ENCODE assay signal across 22 mouse cellular contexts in genomic region chr6:42299362-42299761, GRCm38 (mm10). TPM values are rescaled to one million over a fixed set of nuclear protein-coding genes. Genes with fewer than 3 reads are reported as not detected.
A peak's percentile ranks its signal among the peaks of the same experiment; 100 is the strongest.
DNase-seq lines count a peak whose midpoint lies in the region; ATAC-seq and TF ChIP-seq lines count a peak whose summit lies in the region.
"Had no signal": no experiment of that assay in that cellular context is flagged by ENCODE, and none has a peak within 500 bp of the region (broad histone marks: within the 10 kb centered on the region; RNA-seq: fewer than 3 reads in every experiment).

No protein-coding gene starts in this region.

- H3K79me3 ChIP-seq in C2C12 (ENCODE audit: low read depth), result no peaks in the 10 kb centered on the region

- peak overlapping the region; percentile 68 for H3K4me2 ChIP-seq in myocyte (ENCODE audit: low read depth)
- H3K4me2 ChIP-seq: hindbrain, embryonic 14.5 days; kidney, embryonic 15.5 days; limb, embryonic 13.5 days; liver, embryonic 15.5 days; midbrain, embryonic 11.5 days had no signal

- H3K9me3 ChIP-seq in limb, embryonic 10.5 days (replicated peaks), result no peaks in the 10 kb centered on the region
- H3K9me3 ChIP-seq: kidney, embryonic 15.5 days; limb, embryonic 13.5 days; liver, embryonic 15.5 days had no signal

- H3K79me2 ChIP-seq in C2C12 (ENCODE audit: control insufficient read depth, insufficient read depth) (no peaks in the 10 kb centered on the region), myocyte (ENCODE audit: control insufficient read depth, insufficient read depth) (no peaks in the 10 kb centered on the region)

- no peak overlapping the region for H3K4me3 ChIP-seq in C2C12 (ENCODE audit: insufficient read depth, poor library complexity, severe bottlenecking)
- no peak overlapping the region for H3K4me3 ChIP-seq in myocyte
- H3K4me3 ChIP-seq in limb, embryonic 10.5 days, result no peak overlapping the region
- H3K4me3 ChIP-seq in gastrocnemius, adult 2 months, result no peak overlapping the region
- H3K4me3 ChIP-seq: kidney, embryonic 15.5 days; limb, embryonic 13.5 days; liver, embryonic 15.5 days had no signal

- H3K36me3 ChIP-seq in C2C12 (ENCODE audit: control insufficient read depth, insufficient read depth) (no peaks in the 10 kb centered on the region), myocyte (ENCODE audit: control insufficient read depth, insufficient read depth) (no peaks in the 10 kb centered on the region)
- H3K36me3 ChIP-seq in limb, embryonic 10.5 days, result peaks cover 28% of the 10 kb centered on the region
- H3K36me3 ChIP-seq: limb, embryonic 13.5 days; liver, embryonic 15.5 days had no signal

- DNase-seq in Patski (ENCODE audit: low read depth, low spot score), result no peak
- no peak for DNase-seq in layer of hippocampus, adult 9-10 months (ENCODE audit: low spot score)
- DNase-seq in limb, embryonic 10.5 days (ENCODE audit: low spot score), result no peak
- no peak for DNase-seq in gastrocnemius, adult 2 months
- DNase-seq: cerebellum, adult 11 months; gastrocnemius, postnatal 14 days; heart, postnatal 10 days; lung, postnatal 10 days; thymus, adult 2 months had no signal

- no peaks in the 10 kb centered on the region for H3K4me1 ChIP-seq in limb, embryonic 10.5 days
- H3K4me1 ChIP-seq: kidney, embryonic 15.5 days; limb, embryonic 13.5 days; liver, embryonic 15.5 days had no signal

- H3K27me3 ChIP-seq in C2C12 (ENCODE audit: control insufficient read depth, insufficient read depth, insufficient read length), result no peaks in the 10 kb centered on the region
- H3K27me3 ChIP-seq in Patski, result no peaks in the 10 kb centered on the region
- H3K27me3 ChIP-seq in myocyte (ENCODE audit: control insufficient read depth, insufficient read depth, insufficient read length), result no peaks in the 10 kb centered on the region
- H3K27me3 ChIP-seq in limb, embryonic 10.5 days (ENCODE audit: low read depth, poor library complexity, severe bottlenecking), result no peaks in the 10 kb centered on the region
- H3K27me3 ChIP-seq: CH12.LX; kidney, embryonic 15.5 days; limb, embryonic 13.5 days; liver, embryonic 15.5 days had no signal

- ATAC-seq in Patski, result peak; percentile 8
- ATAC-seq in granulocyte monocyte progenitor cell, adult 5-6 weeks (replicated peaks; ENCODE audit: poor library complexity, severe bottlenecking), result peak; percentile 90
- ATAC-seq: intestine, embryonic 16.5 days had no signal

- POLR2A ChIA-PET in Patski (lab: Charles Lee), result interaction anchor here (0.9 kb wide), 1 partner anchor 13 kb away, joined by 3 read pairs; the partner anchor contains the start of gene Clcn1

- TF ChIP-seq POLR2A in myocyte (IDR thresholded peaks at IDR 0.05; ENCODE audit: insufficient read length, low read depth), result no peak

- 93% methylated on average over 5 of the region's 5 CpGs for WGBS in limb, embryonic 10.5 days

- in situ Hi-C loops in Patski (cut with MboI; ENCODE audit: low pct_unique_long_range_greater_than_20kb), result no loop called here

- H3ac ChIP-seq in C2C12 (ENCODE audit: control insufficient read depth, insufficient read length, low read depth), result peak overlapping the region; percentile 45
- H3ac ChIP-seq in myocyte (ENCODE audit: control insufficient read depth, insufficient read length), result no peak overlapping the region

- TF ChIP-seq CTCF in C2C12 (IDR thresholded peaks at IDR 0.05; ENCODE audit: control insufficient read depth, insufficient read depth, insufficient read length) (no peak), Patski (IDR thresholded peaks at IDR 0.05) (no peak)
- no peak for TF ChIP-seq CTCF in gastrocnemius, adult 2 months (IDR thresholded peaks at IDR 0.05)

- intact Hi-C loops in gastrocnemius, adult 2 months (cut with DNase I), result no loop called here

- no peak overlapping the region for H3K27ac ChIP-seq in limb, embryonic 10.5 days
- no peak overlapping the region for H3K27ac ChIP-seq in gastrocnemius, adult 2 months
- H3K27ac ChIP-seq: hindbrain, embryonic 14.5 days; kidney, embryonic 15.5 days; limb, embryonic 13.5 days; liver, embryonic 15.5 days had no signal

- CTCF ChIA-PET in Patski (lab: Charles Lee), result interaction anchor here (1.2 to 2.1 kb wide), 3 partner anchors 10 to 18 kb away, joined by 3 to 10 read pairs (median 5); no protein-coding TSS in a partner anchor

TF ChIP-seq in C2C12, 6 proteins besides CTCF, POLR2A, EP300 and RAD21:
- TF ChIP-seq MYOG (IDR thresholded peaks at IDR 0.05; ENCODE audit: control insufficient read depth, extremely low read depth, insufficient read length) (no peak), CEBPB (IDR thresholded peaks at IDR 0.05; ENCODE audit: low read depth) (no peak), MAX (IDR thresholded peaks at IDR 0.05) (peak; percentile 48), MYOD1 (IDR thresholded peaks at IDR 0.05; ENCODE audit: control insufficient read depth, insufficient read length, low read depth) (no peak), USF1 (IDR thresholded peaks at IDR 0.05; ENCODE audit: low read depth) (peak; percentile 37), FOSL1 (IDR thresholded peaks at IDR 0.05; ENCODE audit: insufficient read depth, low read length, poor library complexity, severe bottlenecking) (peak; percentile 11)

TF ChIP-seq in myocyte, 11 proteins besides CTCF, POLR2A, EP300 and RAD21:
- TF ChIP-seq MYOG (IDR thresholded peaks at IDR 0.05; ENCODE audit: control insufficient read depth in 1 of 3, insufficient read depth in 1 of 3, insufficient read length in 2 of 3, low read depth in 2 of 3) (no peak), TCF12 (IDR thresholded peaks at IDR 0.05; ENCODE audit: insufficient read depth, poor library complexity, severe bottlenecking) (no peak), USF1 (IDR thresholded peaks at IDR 0.05; ENCODE audit: low read depth) (peak; percentile 28), CEBPB (IDR thresholded peaks at IDR 0.05; ENCODE audit: insufficient read depth, poor library complexity, severe bottlenecking) (no peak)
TF ChIP-seq in myocyte: peak in this region for 1.

RNA-seq across cellular contexts. Expression of gene Clcn1, which starts 12.9 kb away (rescaled TPM):
- polyA plus RNA-seq in C2C12 (2012; fragmentation: generic; extraction: Trizol), result 0.42 TPM
- polyA plus RNA-seq in Patski (2021), result 0.21 TPM
- total RNA-seq in granulocyte monocyte progenitor cell, adult 5-6 weeks (2014; fragmentation: Nextera tagmentation), result not detected in 2 replicates
- 1.9 TPM in 1 of 2 replicates, not detected in the other for total RNA-seq in granulocyte monocyte progenitor cell, adult 5-6 weeks (2017)
- 0.90 TPM for polyA plus RNA-seq in myocyte (2012; fragmentation: generic; extraction: Trizol)
- polyA plus RNA-seq in limb, embryonic 10.5 days (2016; fragmentation: Nextera tagmentation; extraction: Ambion mirVana), result 0.59 and 0.64 TPM in 2 replicates
- total RNA-seq in gastrocnemius, adult 2 months (2021), result 100 to 1,000 TPM; 126 to 170 TPM
- polyA plus RNA-seq: stomach, embryonic 14.5 days had no signal

RNA-seq across cellular contexts. Expression of gene Fam131b, which starts 25.1 kb away (rescaled TPM):
- 15.6 TPM for polyA plus RNA-seq in C2C12 (2012; fragmentation: generic; extraction: Trizol)
- 0.89 TPM for polyA plus RNA-seq in Patski (2021)
- total RNA-seq in granulocyte monocyte progenitor cell, adult 5-6 weeks (2014; fragmentation: Nextera tagmentation), result not detected in 2 replicates
- not detected in 2 replicates for total RNA-seq in granulocyte monocyte progenitor cell, adult 5-6 weeks (2017)
- polyA plus RNA-seq in myocyte (2012; fragmentation: generic; extraction: Trizol), result 4.2 TPM
- polyA plus RNA-seq in limb, embryonic 10.5 days (2016; fragmentation: Nextera tagmentation; extraction: Ambion mirVana), result 0.44 and 0.65 TPM in 2 replicates
- total RNA-seq in gastrocnemius, adult 2 months (2021), result under 1 TPM; 0.33 to 0.45 TPM
- polyA plus RNA-seq: liver, embryonic 15.5 days had no signal

RNA-seq across cellular contexts. Expression of gene Casp2, which starts 34.6 kb away (rescaled TPM):
- 11.7 TPM for polyA plus RNA-seq in C2C12 (2012; fragmentation: generic; extraction: Trizol)
- polyA plus RNA-seq in Patski (2021), result 19.8 TPM
- 74.3 and 81.1 TPM in 2 replicates for total RNA-seq in granulocyte monocyte progenitor cell, adult 5-6 weeks (2014; fragmentation: Nextera tagmentation)
- 48.6 and 58.7 TPM in 2 replicates for total RNA-seq in granulocyte monocyte progenitor cell, adult 5-6 weeks (2017)
- polyA plus RNA-seq in myocyte (2012; fragmentation: generic; extraction: Trizol), result 6.7 TPM
- polyA plus RNA-seq in limb, embryonic 10.5 days (2016; fragmentation: Nextera tagmentation; extraction: Ambion mirVana), result 77.0 and 91.8 TPM in 2 replicates
- total RNA-seq in gastrocnemius, adult 2 months (2021), result 1 to 10 TPM; 5.0 to 6.1 TPM

RNA-seq across cellular contexts. Expression of gene Tmem139, which starts 37.6 kb away (rescaled TPM):
- 0.04 TPM for polyA plus RNA-seq in C2C12 (2012; fragmentation: generic; extraction: Trizol)
- polyA plus RNA-seq in Patski (2021), result 0.12 TPM
- total RNA-seq in granulocyte monocyte progenitor cell, adult 5-6 weeks (2014; fragmentation: Nextera tagmentation), result not detected in 2 replicates
- not detected in 2 replicates for total RNA-seq in granulocyte monocyte progenitor cell, adult 5-6 weeks (2017)
- polyA plus RNA-seq in myocyte (2012; fragmentation: generic; extraction: Trizol), result not detected
- 0.25 and 1.2 TPM in 2 replicates for polyA plus RNA-seq in limb, embryonic 10.5 days (2016; fragmentation: Nextera tagmentation; extraction: Ambion mirVana)
- under 1 TPM in 1 of 2 experiments, not detected in 1; 0.33 TPM for total RNA-seq in gastrocnemius, adult 2 months (2021)
- total RNA-seq: CH12.LX; gastrocnemius, postnatal 14 days; heart, postnatal 10 days; layer of hippocampus, adult 18-20 months; left cerebral cortex, adult 18-20 months had no signal
- polyA plus RNA-seq: hindbrain, embryonic 14.5 days had no signal

RNA-seq across cellular contexts. Expression of gene Zyx, which starts 50.1 kb away (rescaled TPM):
- polyA plus RNA-seq in C2C12 (2012; fragmentation: generic; extraction: Trizol) (694 TPM), Patski (2021) (336 TPM), myocyte (2012; fragmentation: generic; extraction: Trizol) (467 TPM)
- total RNA-seq in granulocyte monocyte progenitor cell, adult 5-6 weeks (2014; fragmentation: Nextera tagmentation), result 116 and 131 TPM in 2 replicates
- 17.6 and 17.8 TPM in 2 replicates for total RNA-seq in granulocyte monocyte progenitor cell, adult 5-6 weeks (2017)
- 115 and 126 TPM in 2 replicates for polyA plus RNA-seq in limb, embryonic 10.5 days (2016; fragmentation: Nextera tagmentation; extraction: Ambion mirVana)
- 10 to 100 TPM; 19.7 to 24.7 TPM for total RNA-seq in gastrocnemius, adult 2 months (2021)
